9 mouse cellular contexts compared by ENCODE assay signal in the genomic region with DNA sequence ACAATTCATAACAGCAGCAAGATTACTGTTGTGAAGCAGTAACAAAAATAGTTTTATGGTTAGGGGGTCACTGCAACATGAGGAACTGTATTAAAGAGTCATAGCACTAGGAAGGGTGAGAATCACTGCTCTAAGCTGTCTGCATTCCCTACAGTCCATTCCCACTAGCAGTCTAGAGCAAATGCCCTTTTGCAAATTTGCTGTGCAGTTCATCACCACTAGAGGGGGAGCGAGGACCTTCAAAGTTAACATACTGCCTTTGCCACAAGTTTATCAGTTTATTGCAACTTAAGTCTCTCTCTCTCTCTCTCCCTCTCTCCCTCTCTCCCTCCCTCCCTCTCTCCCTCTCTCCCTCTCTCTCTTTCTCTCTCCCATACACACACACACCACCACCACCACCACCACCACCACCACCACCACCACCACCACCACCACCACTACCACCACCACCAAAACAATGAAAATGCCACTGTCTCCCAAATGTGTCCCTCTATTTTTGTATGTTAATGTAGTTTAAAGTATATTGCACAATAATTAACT.
A peak's percentile ranks its signal among the peaks of the same experiment; 100 is the strongest.
DNase-seq lines count a peak whose midpoint lies in the region; ATAC-seq and TF ChIP-seq lines count a peak whose summit lies in the region.
"Had no signal": no experiment of that assay in that cellular context is flagged by ENCODE, and none has a peak within 500 bp of the region (broad histone marks: within the 10 kb centered on the region; RNA-seq: fewer than 3 reads in every experiment).

No protein-coding gene starts in this region.

- H3K36me3 ChIP-seq in lung, embryonic 14.5 days (ENCODE audit: insufficient read depth): no peaks in the 10 kb centered on the region
- H3K36me3 ChIP-seq: limb, embryonic 13.5 days had no signal

- ATAC-seq in CD4-positive, CD25-positive, alpha-beta regulatory T cell, adult 4 months: no peak
- ATAC-seq in Patski: peak; percentile 71
- peak; percentile 49; the same call in 1 of the 2 replicates for ATAC-seq in lung, embryonic 14.5 days (ENCODE audit: insufficient read depth)

- POLR2A ChIA-PET in Patski (lab: Charles Lee): no interaction called here

- H3K4me2 ChIP-seq in lung, embryonic 14.5 days: no peak overlapping the region
- H3K4me2 ChIP-seq: limb, embryonic 13.5 days had no signal

- H3K4me3 ChIP-seq in cortical plate, adult 2 months (ENCODE audit: insufficient read depth, low read length): no peak overlapping the region
- no peak overlapping the region for H3K4me3 ChIP-seq in lung, embryonic 14.5 days (ENCODE audit: low read depth, low read length)
- H3K4me3 ChIP-seq: limb, embryonic 13.5 days had no signal

- H3K9me3 ChIP-seq in lung, embryonic 14.5 days (ENCODE audit: low read depth, low read length): no peaks in the 10 kb centered on the region
- H3K9me3 ChIP-seq: limb, embryonic 13.5 days had no signal

- no peaks in the 10 kb centered on the region for H3K27me3 ChIP-seq in Patski
- no peaks in the 10 kb centered on the region for H3K27me3 ChIP-seq in lung, embryonic 14.5 days (ENCODE audit: insufficient read depth, low read length)
- H3K27me3 ChIP-seq: limb, embryonic 13.5 days had no signal

- no peak overlapping the region for H3K27ac ChIP-seq in cortical plate, adult 2 months (ENCODE audit: insufficient read depth, low read length)
- H3K27ac ChIP-seq in lung, embryonic 14.5 days (ENCODE audit: low read depth): no peak overlapping the region
- H3K27ac ChIP-seq: limb, embryonic 13.5 days had no signal

- peak; percentile 67 for DNase-seq in CD4-positive, CD25-positive, alpha-beta regulatory T cell, adult 2 months (ENCODE audit: low read depth, low spot score)
- DNase-seq in Patski (ENCODE audit: low read depth, low spot score): no peak
- DNase-seq in gastrocnemius, postnatal 25 days: peak; percentile 19
- DNase-seq in layer of hippocampus, adult 18-20 months (ENCODE audit: low spot score in 2 of 2): peak; percentile 48 to 86
- peak; percentile 94 for DNase-seq in lung, embryonic 14.5 days
- DNase-seq in retina, postnatal 7 days (ENCODE audit: low read depth, low spot score): peak; percentile 44

- WGBS in lung, embryonic 14.5 days: 0% methylated on average over 1 of the region's 1 CpGs

- peak; percentile 74 for TF ChIP-seq CTCF in Patski (IDR thresholded peaks at IDR 0.05)
- peak; percentile 79 for TF ChIP-seq CTCF in cortical plate, adult 2 months (IDR thresholded peaks at IDR 0.05; ENCODE audit: extremely low read depth, insufficient read depth, low read length)
- TF ChIP-seq CTCF in lung, embryonic 14.5 days (IDR thresholded peaks at IDR 0.05; ENCODE audit: low read depth): peak; percentile 90

- CTCF ChIA-PET in Patski (lab: Charles Lee): no interaction called here

- in situ Hi-C loops in Patski (cut with MboI; ENCODE audit: low pct_unique_long_range_greater_than_20kb): loop anchor here (10.0 kb wide), 2 partner anchors 435 to 1335 kb away; no protein-coding TSS in a partner anchor

- TF ChIP-seq POLR2A in cortical plate, adult 2 months (IDR thresholded peaks at IDR 0.05; ENCODE audit: extremely low read depth, insufficient read depth, low read length): no peak

- no peaks in the 10 kb centered on the region for H3K4me1 ChIP-seq in cortical plate, adult 2 months (ENCODE audit: control insufficient read depth, insufficient read depth, low read length)
- H3K4me1 ChIP-seq in lung, embryonic 14.5 days (ENCODE audit: insufficient read depth): no peaks in the 10 kb centered on the region
- H3K4me1 ChIP-seq: limb, embryonic 13.5 days had no signal

- H3K9ac ChIP-seq in lung, embryonic 14.5 days: no peak overlapping the region
- H3K9ac ChIP-seq: limb, embryonic 13.5 days had no signal
